Mouse (Mus musculus) hindbrain, postnatal 0 days (tissue): Measurements from ENCODE around the gene 4930564D02Rik. TPM values are rescaled to one million over a fixed set of nuclear protein-coding genes. Genes with fewer than 3 reads are reported as not detected.

Experiments used
- ATAC-seq: fragments of 200-750 bp; cut with Nextera tagmentation; 2 replicates; pipeline ENCODE4 v1.8.0; 2017; ENCODE audit warnings: mild to moderate bottlenecking, moderate TSS enrichment, moderate library complexity
- DNase-seq: peaks from one replicate; pipeline ENCODE4 v3.0.0-alpha.2; 2015; ENCODE audit warnings: low spot score
- H3K27ac ChIP-seq: fragments of 300-500 bp; sonication (generic); 2 replicates; pipeline ENCODE4 v1.5.1; 2014; ENCODE audit warnings: mild to moderate bottlenecking
- H3K27me3 ChIP-seq: fragments of 300-500 bp; sonication (generic); 2 replicates; pipeline ENCODE4 v1.6.1; 2014; ENCODE audit warnings: low read length, mixed read lengths; ENCODE audit not compliant: insufficient read depth
- H3K36me3 ChIP-seq: fragments of 300-500 bp; sonication (generic); 2 replicates; pipeline ENCODE4 v1.6.1; 2014; ENCODE audit warnings: low read length, mixed read lengths; ENCODE audit not compliant: insufficient read depth
- H3K4me1 ChIP-seq: fragments of 300-500 bp; sonication (generic); 2 replicates; pipeline ENCODE4 v1.6.1; 2014; ENCODE audit warnings: antibody characterized with exemption, low read length, mixed read lengths; ENCODE audit not compliant: insufficient read depth
- H3K4me2 ChIP-seq: fragments of 300-500 bp; sonication (generic); 2 replicates; pipeline ENCODE4 v1.6.1; 2014; ENCODE audit warnings: low read depth, mild to moderate bottlenecking, low read length, moderate library complexity, mixed read lengths
- H3K4me3 ChIP-seq: fragments of 300-500 bp; sonication (generic); 2 replicates; pipeline ENCODE4 v1.5.1; 2014; ENCODE audit warnings: low read length
- H3K9ac ChIP-seq: fragments of 300-500 bp; sonication (generic); replicated peaks from 2 replicates; pipeline ENCODE4 v1.6.1; 2014; ENCODE audit warnings: mild to moderate bottlenecking, low read length, moderate library complexity, mixed read lengths
- H3K9me3 ChIP-seq: fragments of 300-500 bp; sonication (generic); 2 replicates; pipeline ENCODE4 v1.6.1; 2016; ENCODE audit warnings: low read length, mixed read lengths
- CTCF ChIP-seq: IDR thresholded peaks from 2 replicates; pipeline ENCODE4 v1.5.1; 2016; ENCODE audit warnings: antibody characterized with exemption, control low read depth, low read depth
- WGBS: fragments of 180-500 bp; shearing (Covaris S2); extraction: QIAGEN DNeasy Blood & Tissue Kit; methylation state at CpG from one replicate; pipeline ENCODE4 v1.1.7; 2014; 5-methylcytosine and 5-hydroxymethylcytosine counted together
- polyA plus RNA-seq: library from polyadenylated mRNA; unstranded; fragments of >200 nt; fragmentation: Nextera tagmentation; extraction: Ambion mirVana; gene quantifications from 2 replicates; pipeline ENCODE4 v1.2.1, GENCODE M21; 2015
- total RNA-seq: library from RNA; depleted of rRNA; stranded (reverse); fragments of >200 nt; gene quantifications from 2 replicates; pipeline ENCODE4 v1.2.3, GENCODE M21; 2014

Gene 4930564D02Rik
- total and polyA plus RNA-seq, 2 experiments from 2014 or later = not detected

DNA sequence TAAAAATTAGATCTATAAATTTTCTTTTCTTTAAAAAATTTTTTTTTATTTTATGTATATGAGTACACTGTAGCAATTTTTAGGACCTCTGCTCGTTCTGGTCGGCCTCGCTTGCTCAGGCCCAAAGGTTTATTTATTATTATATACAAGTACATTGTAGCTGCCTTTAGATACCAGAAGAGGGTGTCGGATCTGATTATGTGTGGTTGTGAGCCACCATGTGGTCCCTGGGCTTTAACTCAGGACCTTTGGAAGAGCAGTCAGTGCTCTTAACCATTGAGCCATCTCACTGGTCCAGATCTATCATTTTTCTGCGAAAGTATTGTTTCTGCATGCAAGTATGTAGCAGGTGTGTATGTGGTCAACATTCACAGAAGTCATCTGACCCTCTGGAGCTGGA, 4.6 kb downstream of the 4930564D02Rik start:
- DNase-seq = no peak
- Histone ChIP-seq H3K36me3 (no peaks in the 10 kb centered on the region), H3K27ac (no peak overlapping the region), H3K4me2 (no peak overlapping the region), H3K4me3 (no peak overlapping the region), H3K9me3 (no peaks in the 10 kb centered on the region), H3K4me1 (no peaks in the 10 kb centered on the region), H3K9ac (no peak overlapping the region), H3K27me3 (no peaks in the 10 kb centered on the region)
- ATAC-seq = no peak
- no peak for TF ChIP-seq CTCF
- WGBS = 94% methylated on average over 5 of the region's 5 CpGs

DNA sequence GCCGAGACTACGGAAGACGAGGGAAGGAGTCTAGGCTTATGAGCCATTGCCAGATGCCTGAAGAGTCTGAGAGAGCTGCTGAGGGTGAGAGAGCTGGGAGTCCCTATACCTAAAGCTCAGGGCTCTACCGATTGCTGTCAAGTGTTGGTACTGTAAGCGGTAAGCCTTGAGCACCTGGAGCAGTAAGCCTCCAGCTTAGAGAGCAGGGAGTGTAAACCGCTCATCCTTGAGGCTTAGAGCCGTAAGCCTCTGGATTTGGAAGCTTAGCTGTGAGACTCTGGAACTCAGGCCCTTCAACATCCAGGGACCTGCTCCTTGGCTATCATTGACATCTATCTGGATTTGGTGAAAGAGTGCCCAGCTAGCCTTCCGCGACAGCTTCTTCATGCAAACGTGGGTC, 5.9 kb downstream of the 4930564D02Rik start:
- no peak for DNase-seq
- no peak overlapping the region for H3K4me2 ChIP-seq
- WGBS = 91% methylated on average over 10 of the region's 10 CpGs
- H3K9me3 ChIP-seq = no peaks in the 10 kb centered on the region
- no peaks in the 10 kb centered on the region for H3K36me3 ChIP-seq
- no peak overlapping the region for H3K9ac ChIP-seq
- no peaks in the 10 kb centered on the region for H3K27me3 ChIP-seq
- no peaks in the 10 kb centered on the region for H3K4me1 ChIP-seq
- ATAC-seq = no peak
- no peak for TF ChIP-seq CTCF
- H3K4me3 ChIP-seq = no peak overlapping the region
- no peak overlapping the region for H3K27ac ChIP-seq

DNA sequence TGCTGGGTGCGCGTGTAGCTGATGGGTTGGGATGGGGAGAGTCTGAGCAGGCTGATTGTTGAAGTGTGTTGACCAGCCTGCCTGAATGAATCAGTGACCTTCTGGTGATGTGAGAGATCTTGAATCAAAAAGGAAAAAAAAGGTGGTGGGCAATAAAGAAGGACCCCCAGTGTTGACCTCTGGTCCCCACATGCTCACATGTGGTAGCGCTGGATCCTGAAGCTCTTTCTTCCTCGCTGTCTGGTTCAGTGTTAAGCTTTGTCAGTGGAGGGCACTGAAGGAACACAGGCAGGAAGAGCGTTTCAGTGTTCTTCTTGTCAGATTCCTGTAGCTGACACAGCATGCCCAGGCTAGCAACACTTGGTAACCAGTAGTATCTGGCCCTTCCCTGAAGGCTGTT, 9.2 kb downstream of the 4930564D02Rik start:
- Histone ChIP-seq H3K27me3 (no peaks in the 10 kb centered on the region), H3K27ac (no peak overlapping the region), H3K36me3 (no peaks in the 10 kb centered on the region), H3K4me2 (no peak overlapping the region), H3K9ac (no peak overlapping the region), H3K9me3 (no peaks in the 10 kb centered on the region), H3K4me3 (no peak overlapping the region), H3K4me1 (no peaks in the 10 kb centered on the region)
- ATAC-seq = no peak
- TF ChIP-seq CTCF = no peak
- no peak for DNase-seq
- WGBS = 92% methylated on average over 5 of the region's 5 CpGs

DNA sequence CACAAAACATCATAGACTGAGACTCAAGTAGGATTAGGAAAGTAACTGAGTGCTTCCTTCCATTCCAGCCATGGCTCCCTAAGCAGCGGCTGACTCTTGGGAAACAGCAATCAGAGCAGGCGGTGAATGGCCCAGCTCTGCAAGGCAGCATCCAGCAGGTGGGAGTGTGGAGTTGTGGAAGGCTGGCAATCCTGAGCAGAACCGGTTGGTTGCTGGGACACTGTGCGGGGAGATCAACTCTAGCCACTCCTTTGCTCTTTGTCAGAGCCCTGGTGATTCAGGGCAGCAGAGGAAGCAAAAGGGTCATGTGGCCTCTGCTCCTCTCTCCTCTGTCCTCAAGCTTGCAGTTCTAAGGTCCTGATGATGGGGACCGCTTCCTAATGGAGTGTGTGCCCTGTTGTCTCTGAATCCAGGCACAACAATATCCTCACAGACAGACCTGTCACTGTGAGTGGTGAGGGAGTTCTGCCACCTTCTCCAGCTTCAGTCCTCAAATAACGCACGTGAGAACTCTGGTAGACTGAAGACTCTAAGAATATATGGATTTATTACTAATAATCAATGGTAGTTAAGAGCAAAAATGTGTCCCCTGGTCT, 11.7 kb downstream of the 4930564D02Rik start:
- 18% methylated on average over 7 of the region's 7 CpGs for WGBS
- H3K27ac ChIP-seq = no peak overlapping the region
- ATAC-seq = peak; percentile 98

GRCm38 (mm10) chr3:105087344-105087743, 20.7 kb downstream of the 4930564D02Rik start:
- DNase-seq (no peak), ATAC-seq (no peak)
- Histone ChIP-seq H3K27ac (no peak overlapping the region), H3K9ac (no peak overlapping the region), H3K4me3 (no peak overlapping the region), H3K36me3 (no peaks in the 10 kb centered on the region), H3K4me1 (no peaks in the 10 kb centered on the region), H3K27me3 (no peaks in the 10 kb centered on the region), H3K9me3 (no peaks in the 10 kb centered on the region), H3K4me2 (no peak overlapping the region)
- TF ChIP-seq CTCF = no peak
- 59% methylated on average over 3 of the region's 3 CpGs for WGBS

More for the DNA sequence above, 11.7 kb downstream of the 4930564D02Rik start:
- peak; percentile 98 for TF ChIP-seq CTCF
- Histone ChIP-seq H3K9ac (no peak overlapping the region), H3K4me2 (no peak overlapping the region), H3K4me3 (no peak overlapping the region), H3K36me3 (no peaks in the 10 kb centered on the region), H3K4me1 (no peaks in the 10 kb centered on the region), H3K9me3 (no peaks in the 10 kb centered on the region), H3K27me3 (no peaks in the 10 kb centered on the region)
- DNase-seq = peak; percentile 92

DNA sequence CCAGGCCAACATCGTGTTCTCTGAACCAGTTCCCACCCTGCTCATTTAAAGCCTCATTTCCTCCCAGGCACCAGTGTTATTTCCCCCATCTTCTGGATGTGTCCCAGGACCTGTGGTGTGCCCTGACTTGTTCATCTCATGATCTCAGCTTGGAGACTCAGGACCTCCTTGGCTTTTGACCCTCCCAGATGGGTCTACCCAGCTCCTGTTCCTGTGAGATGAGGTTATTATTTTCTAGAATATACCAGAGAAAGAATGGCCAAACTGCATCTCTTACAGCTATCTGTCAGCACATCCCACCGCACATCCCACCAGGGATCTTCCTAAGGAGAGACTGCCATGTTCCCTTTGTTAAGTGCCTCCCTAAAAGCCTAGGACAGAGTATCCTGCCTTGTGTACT, 22.0 kb downstream of the 4930564D02Rik start:
- H3K27me3 ChIP-seq = no peaks in the 10 kb centered on the region
- ATAC-seq = no peak
- DNase-seq = no peak
- no peak for TF ChIP-seq CTCF
- no peak overlapping the region for H3K4me2 ChIP-seq
- WGBS = 84% methylated on average over 2 of the region's 2 CpGs
- no peak overlapping the region for H3K4me3 ChIP-seq
- H3K9ac ChIP-seq = no peak overlapping the region
- no peak overlapping the region for H3K27ac ChIP-seq
- H3K9me3 ChIP-seq = no peaks in the 10 kb centered on the region
- H3K4me1 ChIP-seq = no peaks in the 10 kb centered on the region
- H3K36me3 ChIP-seq = no peaks in the 10 kb centered on the region

GRCm38 (mm10) chr3:105090147-105090546, 23.5 kb downstream of the 4930564D02Rik start:
- no peak for TF ChIP-seq CTCF
- Histone ChIP-seq H3K9me3 (no peaks in the 10 kb centered on the region), H3K27me3 (no peaks in the 10 kb centered on the region), H3K4me2 (no peak overlapping the region), H3K4me1 (no peaks in the 10 kb centered on the region), H3K27ac (no peak overlapping the region), H3K36me3 (no peaks in the 10 kb centered on the region), H3K9ac (no peak overlapping the region), H3K4me3 (no peak overlapping the region)
- DNase-seq (no peak), ATAC-seq (no peak)
- 93% methylated on average over 7 of the region's 7 CpGs for WGBS
